Mouse (Mus musculus): ENCODE data around the gene Syt14.

DNA sequence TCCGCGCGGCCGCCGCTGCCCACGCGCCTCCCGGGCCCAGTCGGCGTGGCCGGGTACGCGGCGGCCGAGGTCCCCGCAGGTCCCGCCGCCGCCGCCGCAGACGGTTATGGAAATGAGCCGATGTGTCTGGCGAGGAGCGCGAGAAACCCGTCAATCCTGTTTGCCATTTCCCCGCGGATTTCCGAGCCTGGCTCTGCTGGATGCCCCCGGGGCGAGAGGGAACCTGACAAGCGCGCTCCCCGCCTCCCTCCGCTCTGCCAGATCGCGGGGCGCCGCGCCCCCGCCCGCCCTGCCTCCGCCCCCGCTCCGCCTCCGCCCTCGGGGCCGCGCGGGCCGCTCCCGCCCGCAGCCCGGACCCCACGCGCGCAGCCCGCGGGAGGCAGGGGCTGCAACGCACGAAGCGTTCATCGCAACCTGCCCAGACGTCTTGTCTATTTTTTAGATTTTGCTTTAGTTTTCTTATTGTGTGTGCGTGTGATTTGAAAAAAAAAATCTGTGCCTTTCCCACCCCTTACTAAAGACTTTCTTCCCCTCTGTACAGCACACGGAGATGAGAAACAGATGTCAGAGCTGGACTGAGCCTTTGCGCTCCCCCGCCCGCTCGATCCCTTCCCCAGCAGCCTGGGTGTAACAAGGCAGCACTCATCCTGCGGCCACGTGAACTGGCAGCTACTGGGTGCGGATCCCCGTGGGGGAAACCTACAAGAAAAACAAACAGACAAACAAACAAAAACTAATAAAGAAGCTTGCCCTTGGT is 179.9 kb downstream of the Syt14 start, which contains the start of gene Sertad4:
- TF ChIP-seq CTCF (IDR thresholded peaks at IDR 0.05; ENCODE audit: borderline replicate concordance, extremely low read depth, insufficient read depth, insufficient read length) (no peak), POLR2A (IDR thresholded peaks at IDR 0.05; ENCODE audit: borderline replicate concordance, extremely low read depth, insufficient read depth, insufficient read length, poor library complexity, severe bottlenecking) (no peak)

Data from brain, embryonic 14.5 days (tissue).